Mouse (Mus musculus): ENCODE data around the gene Prr5.

The Prr5 gene

DNA sequence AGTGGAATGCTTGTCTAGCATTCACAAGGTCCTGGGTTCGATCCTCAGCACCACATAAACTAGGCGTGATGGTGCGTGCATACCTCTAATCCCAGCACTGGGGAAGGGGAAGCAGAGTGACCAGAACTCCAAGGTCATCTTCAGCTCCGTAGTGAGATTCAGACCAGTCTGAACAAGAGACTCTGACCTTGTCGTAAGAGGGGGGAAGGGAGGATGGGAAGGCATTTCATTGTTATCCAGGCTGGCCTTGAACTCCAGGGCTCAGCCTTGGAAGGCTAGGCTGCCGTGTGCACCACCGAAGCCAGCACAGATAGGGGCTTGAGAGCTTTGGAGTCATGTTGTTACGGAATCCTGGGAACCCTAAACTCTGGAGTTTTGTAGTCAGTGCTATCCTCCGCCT, 3.8 kb upstream of the Prr5 start:
- H3K36me3 ChIP-seq (ENCODE audit: control insufficient read depth, insufficient read depth, low read length, poor library complexity, severe bottlenecking): no peaks in the 10 kb centered on the region
- no peak for DNase-seq (ENCODE audit: low read depth, low spot score)
- H3K27me3 ChIP-seq (ENCODE audit: control insufficient read depth, insufficient read depth, low read length, poor library complexity, severe bottlenecking): no peaks in the 10 kb centered on the region; the same call in 1 of the 2 replicates

DNA sequence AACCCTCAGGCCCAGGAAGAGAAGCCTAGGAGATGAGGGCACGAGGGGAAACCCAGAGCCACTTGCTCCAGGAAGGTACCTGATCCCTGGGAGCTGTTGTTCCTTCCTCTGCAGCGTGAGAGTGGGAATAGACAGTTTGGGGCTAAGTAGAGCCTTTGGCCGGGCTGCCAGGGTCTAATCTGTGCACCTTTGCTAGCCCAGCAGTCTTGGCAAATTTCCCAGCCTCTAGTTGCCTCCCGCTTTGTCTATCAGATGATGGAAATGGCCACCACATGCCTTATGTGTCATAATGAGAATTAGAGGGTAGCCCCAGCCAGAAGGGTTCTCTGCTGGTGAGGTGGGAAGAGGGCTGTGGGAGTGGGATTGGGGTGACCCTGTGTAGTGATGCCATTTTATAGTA, 3.4 kb upstream of the Prr5 start:
- H3K36me3 ChIP-seq (ENCODE audit: control insufficient read depth, insufficient read depth, low read length, poor library complexity, severe bottlenecking): no peaks in the 10 kb centered on the region
- no peak for DNase-seq (ENCODE audit: low read depth, low spot score)

DNA sequence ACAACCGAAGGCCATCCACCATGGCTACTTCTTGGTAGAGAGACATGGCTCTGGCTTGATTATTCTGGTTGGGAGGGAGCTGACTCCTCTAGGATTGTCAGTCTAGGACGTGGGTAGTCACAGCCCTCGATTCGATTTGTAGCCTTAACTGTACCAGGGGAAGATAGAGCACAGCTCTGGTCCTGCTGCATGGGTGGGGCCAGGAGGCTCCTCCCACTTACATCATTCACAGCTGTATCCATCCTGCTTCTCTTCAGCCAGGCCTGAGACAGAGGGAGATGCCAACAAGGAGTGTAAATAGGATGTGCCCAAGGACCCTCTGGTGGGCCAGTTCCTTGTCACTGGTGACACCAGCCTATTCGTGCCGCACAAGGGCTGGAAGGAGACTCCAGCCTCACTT, 1.8 kb upstream of the Prr5 start:
- no peaks in the 10 kb centered on the region; the same call in 1 of the 2 replicates for H3K27me3 ChIP-seq (ENCODE audit: control insufficient read depth, insufficient read depth, low read length, poor library complexity, severe bottlenecking)
- H3K36me3 ChIP-seq (ENCODE audit: control insufficient read depth, insufficient read depth, low read length, poor library complexity, severe bottlenecking): no peaks in the 10 kb centered on the region
- no peak for DNase-seq (ENCODE audit: low read depth, low spot score)

More for the DNA sequence above, 3.4 kb upstream of the Prr5 start:
- H3K27me3 ChIP-seq (ENCODE audit: control insufficient read depth, insufficient read depth, low read length, poor library complexity, severe bottlenecking): no peaks in the 10 kb centered on the region; the same call in 1 of the 2 replicates

DNA sequence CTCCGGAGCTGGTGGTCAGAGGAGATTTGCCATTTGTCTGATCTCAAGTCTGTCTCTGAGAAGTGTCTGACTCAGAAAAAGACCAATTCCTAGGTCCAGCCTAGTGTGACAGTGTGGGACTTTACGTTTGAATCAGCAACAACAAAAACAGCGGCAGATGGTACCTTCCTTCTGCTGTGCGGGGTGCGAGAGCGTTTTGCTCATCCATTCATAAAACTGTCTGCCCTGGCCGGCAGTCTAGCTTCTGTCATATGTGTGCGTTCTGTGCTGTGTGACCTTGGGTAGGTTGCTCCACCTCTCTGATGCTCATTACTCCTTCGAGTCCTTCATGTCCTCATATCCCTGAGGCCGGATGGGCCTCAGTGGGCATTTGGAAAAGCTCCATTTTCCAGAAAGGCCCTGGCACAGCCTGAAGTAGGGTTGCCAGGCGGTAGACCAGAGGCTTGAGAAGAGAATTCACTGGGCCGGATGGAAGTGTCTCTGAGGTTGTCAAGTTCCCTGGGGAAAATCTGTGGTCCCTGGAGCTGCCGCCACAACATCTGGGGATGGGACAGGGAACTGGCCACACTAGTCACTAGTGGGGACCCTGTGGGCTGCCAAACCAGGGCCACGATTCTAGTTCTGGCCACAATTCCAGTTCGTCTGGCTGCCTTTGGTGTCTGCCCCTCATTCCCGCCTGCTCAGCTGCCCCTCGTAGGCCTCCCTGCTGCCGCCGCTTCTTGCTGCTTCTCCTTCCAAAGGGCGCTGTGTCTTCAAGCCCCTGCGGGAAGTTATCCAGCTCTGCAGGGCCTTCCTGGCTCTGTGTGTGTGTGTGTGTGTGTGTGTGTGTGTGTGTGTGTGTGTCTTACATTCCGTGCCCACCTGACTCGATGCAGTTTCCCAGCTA, 594 bp downstream of the Prr5 start:
- Histone ChIP-seq H3K27me3 (ENCODE audit: control insufficient read depth, insufficient read depth, low read length, poor library complexity, severe bottlenecking) (no peaks in the 10 kb centered on the region), H3K36me3 (ENCODE audit: control insufficient read depth, insufficient read depth, low read length, poor library complexity, severe bottlenecking) (no peaks in the 10 kb centered on the region)
- no peak for DNase-seq (ENCODE audit: low read depth, low spot score)

DNA sequence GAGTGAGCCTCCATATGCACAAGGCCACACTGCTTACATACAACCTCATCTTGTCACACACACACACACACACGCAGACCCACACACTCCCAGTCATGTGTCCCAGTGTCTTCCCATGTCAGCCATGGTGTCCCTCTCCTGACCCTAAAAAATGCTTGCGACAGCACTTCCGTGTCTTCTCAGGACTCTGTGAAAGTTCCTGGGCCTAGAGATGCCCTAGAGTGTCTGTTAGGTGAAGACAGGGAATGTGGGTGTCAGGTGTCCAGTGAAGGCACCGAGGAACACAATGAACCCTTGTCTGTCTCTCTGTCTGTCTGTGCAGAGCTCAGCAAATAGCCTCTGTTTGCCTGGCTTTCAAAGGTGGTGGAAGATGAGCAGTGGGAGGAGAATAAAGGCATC, 1.2 kb downstream of the Prr5 start:
- no peak for DNase-seq (ENCODE audit: low read depth, low spot score)
- Histone ChIP-seq H3K36me3 (ENCODE audit: control insufficient read depth, insufficient read depth, low read length, poor library complexity, severe bottlenecking) (no peaks in the 10 kb centered on the region), H3K27me3 (ENCODE audit: control insufficient read depth, insufficient read depth, low read length, poor library complexity, severe bottlenecking) (no peaks in the 10 kb centered on the region)

DNA sequence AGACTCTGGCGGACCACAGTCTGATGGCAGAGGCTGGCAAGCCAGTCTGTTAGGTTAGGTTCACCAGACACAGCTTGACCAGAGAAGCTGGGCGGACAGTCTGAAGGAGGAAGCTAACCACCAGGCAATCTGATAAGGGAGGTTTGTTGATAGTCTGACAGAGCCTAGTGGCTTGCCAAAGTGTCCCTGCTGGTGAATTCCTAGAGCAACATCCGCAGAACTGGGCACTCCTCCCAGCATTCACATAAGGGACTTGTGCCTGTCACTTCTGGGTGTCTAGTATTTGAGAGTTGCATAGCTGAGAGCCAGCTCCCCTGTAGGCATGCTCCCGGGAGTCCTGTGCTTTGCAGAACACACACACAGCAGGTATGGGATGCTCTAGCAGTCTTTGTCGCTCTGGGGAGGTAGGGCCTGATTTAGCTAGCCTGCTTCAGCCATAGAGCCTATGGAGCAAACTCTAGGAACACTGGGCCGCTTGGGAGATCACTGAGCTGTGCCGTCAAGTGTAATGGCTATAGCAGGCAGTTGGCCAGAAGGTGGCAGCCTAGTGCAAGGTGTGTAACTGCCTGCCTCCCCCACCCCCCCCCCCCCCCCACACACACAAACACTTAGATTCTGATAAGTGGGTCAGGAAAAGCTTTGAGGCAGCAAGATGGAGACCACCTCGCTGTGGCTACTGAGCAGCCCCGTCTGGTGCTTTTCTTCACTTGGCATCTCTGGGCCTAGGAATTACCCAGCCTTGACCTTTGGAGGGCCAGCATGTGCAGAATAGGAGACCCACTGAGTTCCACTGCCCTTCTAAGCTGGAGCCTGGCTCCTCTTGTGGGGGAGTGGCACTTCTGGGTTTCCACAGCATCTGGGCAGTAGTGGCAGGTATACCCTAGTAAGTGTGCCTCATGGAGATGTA, 2.2 kb downstream of the Prr5 start:
- peak; percentile 86 for DNase-seq (ENCODE audit: low read depth, low spot score)
- no peaks in the 10 kb centered on the region for H3K27me3 ChIP-seq (ENCODE audit: control insufficient read depth, insufficient read depth, low read length, poor library complexity, severe bottlenecking)
- H3K36me3 ChIP-seq (ENCODE audit: control insufficient read depth, insufficient read depth, low read length, poor library complexity, severe bottlenecking): no peaks in the 10 kb centered on the region

DNA sequence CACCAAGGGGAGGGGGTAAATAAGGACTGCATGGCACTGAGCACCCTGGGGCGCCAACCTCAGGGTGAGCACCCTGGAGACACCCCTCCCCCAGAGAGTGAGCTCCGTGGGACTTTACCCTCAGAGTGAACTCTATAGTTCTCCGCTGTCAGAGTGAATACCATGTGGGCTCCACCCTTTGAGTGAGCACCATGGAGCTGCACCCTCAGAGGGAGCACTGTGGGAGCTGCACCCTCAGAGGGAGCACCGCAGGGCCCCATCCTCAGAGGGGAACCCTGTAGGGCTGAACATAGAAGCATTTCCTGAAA, 2.8 kb downstream of the Prr5 start:
- Histone ChIP-seq H3K36me3 (ENCODE audit: control insufficient read depth, insufficient read depth, low read length, poor library complexity, severe bottlenecking) (no peaks in the 10 kb centered on the region), H3K27me3 (ENCODE audit: control insufficient read depth, insufficient read depth, low read length, poor library complexity, severe bottlenecking) (no peaks in the 10 kb centered on the region)
- DNase-seq (ENCODE audit: low read depth, low spot score): no peak

DNA sequence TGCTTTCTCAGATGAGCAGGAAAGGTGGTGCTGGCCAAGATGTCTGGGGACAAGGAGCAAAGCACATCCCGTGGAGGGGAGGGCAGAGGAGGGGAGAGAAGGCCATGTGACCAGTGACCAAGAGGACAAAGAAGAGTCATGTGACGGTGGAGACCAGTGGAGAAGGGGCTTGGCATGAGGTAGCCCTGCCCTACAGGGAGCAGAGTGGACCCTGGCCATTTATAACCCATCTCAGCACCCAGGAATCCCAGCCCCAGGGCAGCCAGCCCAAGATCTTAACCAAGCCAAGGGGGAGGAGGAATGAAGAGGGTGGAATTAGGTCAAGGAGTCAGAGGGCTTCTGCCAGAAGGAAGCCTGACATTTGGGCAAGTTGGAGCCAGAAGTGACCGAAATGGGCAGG, 3.2 kb downstream of the Prr5 start:
- no peak for DNase-seq (ENCODE audit: low read depth, low spot score)
- Histone ChIP-seq H3K36me3 (ENCODE audit: control insufficient read depth, insufficient read depth, low read length, poor library complexity, severe bottlenecking) (no peaks in the 10 kb centered on the region), H3K27me3 (ENCODE audit: control insufficient read depth, insufficient read depth, low read length, poor library complexity, severe bottlenecking) (no peaks in the 10 kb centered on the region)

DNA sequence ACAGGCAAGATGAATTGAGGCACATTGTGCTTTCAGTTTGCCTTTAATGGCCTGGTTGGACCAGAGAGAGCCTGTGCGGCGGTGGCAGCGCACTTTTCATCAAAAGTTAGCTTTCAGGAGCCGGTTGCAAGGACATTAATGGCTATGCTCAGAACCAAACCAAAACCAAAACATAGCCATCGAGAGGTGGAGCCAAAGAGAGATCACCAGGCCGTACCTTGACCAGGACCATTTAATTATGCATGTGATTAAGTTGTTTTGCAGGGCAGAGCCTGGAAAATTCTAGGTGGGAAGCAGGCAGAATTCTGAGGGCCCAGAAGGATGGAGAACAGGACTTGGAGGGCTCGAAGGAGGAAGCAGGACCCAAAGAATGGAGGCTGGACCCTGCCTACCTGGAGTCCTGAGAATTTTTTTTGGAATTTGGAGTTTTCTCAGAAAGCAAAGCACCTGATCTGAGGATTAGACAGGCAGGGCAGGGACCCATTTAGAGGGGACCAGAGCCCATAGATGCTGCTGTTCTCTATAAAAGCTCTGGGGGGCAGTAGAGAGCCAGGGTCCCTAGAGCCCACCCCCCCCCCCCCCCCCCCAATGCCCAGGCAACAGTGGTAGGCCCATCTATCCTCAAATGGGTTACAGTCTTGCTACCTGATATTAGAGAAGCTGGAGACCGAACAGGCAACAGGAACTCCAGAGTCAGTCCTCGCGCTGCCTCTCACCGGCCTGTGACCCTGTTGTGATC, 5.1 kb downstream of the Prr5 start:
- no peaks in the 10 kb centered on the region for H3K36me3 ChIP-seq (ENCODE audit: control insufficient read depth, insufficient read depth, low read length, poor library complexity, severe bottlenecking)
- no peaks in the 10 kb centered on the region for H3K27me3 ChIP-seq (ENCODE audit: control insufficient read depth, insufficient read depth, low read length, poor library complexity, severe bottlenecking)
- peak; percentile 59 for DNase-seq (ENCODE audit: low read depth, low spot score)

DNA sequence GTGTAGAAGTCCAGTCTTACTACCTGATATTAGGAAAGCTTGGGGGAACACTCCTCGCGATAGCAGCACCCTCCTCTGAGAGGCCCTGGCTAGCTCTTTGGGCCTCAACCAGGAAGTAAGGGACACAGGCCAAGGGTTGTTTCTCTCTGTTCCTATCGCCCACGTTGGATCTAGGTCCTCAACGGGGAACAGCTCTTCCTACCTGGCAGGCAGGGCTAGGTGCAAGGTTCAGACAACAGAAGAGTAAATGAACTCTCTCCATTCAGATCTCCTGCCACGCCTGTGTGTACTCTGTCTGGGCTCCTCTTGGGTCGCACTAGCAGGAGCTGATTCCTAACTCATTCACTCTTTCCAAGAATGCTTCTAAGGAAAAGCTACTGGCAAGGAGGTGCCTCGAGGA, 5.9 kb downstream of the Prr5 start:
- Histone ChIP-seq H3K27me3 (ENCODE audit: control insufficient read depth, insufficient read depth, low read length, poor library complexity, severe bottlenecking) (no peaks in the 10 kb centered on the region), H3K36me3 (ENCODE audit: control insufficient read depth, insufficient read depth, low read length, poor library complexity, severe bottlenecking) (no peaks in the 10 kb centered on the region)
- no peak for DNase-seq (ENCODE audit: low read depth, low spot score)

DNA sequence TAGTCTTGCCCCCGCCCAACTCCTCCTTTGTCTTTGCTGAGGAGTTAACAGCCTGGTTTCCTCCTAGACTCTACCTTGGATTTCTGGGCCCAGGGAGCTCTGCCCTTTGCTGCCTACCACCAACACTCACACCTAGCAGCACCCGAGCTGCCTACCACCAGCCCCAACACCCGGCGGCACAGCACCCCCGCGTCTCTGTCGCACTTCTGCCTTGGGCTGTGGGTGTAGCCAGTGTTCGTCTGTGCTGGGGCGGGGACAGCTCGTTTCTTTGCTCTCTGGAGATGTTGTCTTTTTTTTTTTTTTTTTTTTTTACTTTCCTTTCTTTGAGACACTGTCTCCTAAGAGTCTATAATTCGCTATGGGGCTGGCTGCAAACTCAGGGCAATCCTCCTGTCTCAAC, 8.5 kb downstream of the Prr5 start:
- no peaks in the 10 kb centered on the region for H3K36me3 ChIP-seq (ENCODE audit: control insufficient read depth, insufficient read depth, low read length, poor library complexity, severe bottlenecking)
- DNase-seq (ENCODE audit: low read depth, low spot score): peak; percentile 41

DNA sequence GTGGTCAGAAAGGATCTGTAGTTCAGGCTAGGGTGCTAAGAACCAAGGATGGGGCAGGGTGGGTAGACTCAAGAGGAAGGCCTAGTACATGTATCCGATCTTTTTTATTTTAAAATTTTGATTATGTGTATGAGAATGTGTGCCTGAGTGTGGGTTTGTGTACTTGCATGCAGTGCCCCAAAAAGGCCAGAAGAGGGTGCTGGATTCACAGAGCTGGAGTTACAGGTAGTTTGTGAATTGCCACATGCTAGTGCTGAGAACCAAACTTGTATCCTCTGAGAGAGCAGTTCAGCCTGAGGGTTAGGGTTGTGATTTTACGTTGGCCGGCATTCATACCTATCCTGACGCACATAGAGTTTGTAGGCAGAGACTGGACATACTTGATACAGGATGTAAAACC, 9.7 kb downstream of the Prr5 start:
- peak; percentile 74 for DNase-seq (ENCODE audit: low read depth, low spot score)
- Histone ChIP-seq H3K27me3 (ENCODE audit: control insufficient read depth, insufficient read depth, low read length, poor library complexity, severe bottlenecking) (no peaks in the 10 kb centered on the region), H3K36me3 (ENCODE audit: control insufficient read depth, insufficient read depth, low read length, poor library complexity, severe bottlenecking) (no peaks in the 10 kb centered on the region)

More for the DNA sequence above, 8.5 kb downstream of the Prr5 start:
- no peaks in the 10 kb centered on the region for H3K27me3 ChIP-seq (ENCODE audit: control insufficient read depth, insufficient read depth, low read length, poor library complexity, severe bottlenecking)

DNA sequence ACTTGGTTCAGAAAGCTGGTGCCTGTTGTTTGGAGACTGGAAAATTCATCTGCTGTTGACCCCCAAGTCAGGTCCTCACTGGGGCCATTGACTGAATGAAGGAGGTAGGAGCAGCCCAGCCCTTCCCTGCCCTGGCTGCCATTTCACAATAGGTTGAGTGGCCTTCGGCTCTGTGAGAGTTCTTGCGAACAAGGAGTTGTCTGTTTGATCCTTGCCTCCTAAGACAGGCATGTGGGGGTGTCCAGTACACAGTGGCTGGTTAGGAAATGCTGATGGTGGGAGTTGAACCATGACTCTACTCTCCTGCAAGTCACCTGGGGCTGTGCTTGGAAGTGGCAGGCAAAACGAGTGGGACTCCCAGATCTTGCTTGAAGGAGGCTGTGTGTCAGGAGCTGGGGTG, 10.4 kb downstream of the Prr5 start:
- DNase-seq (ENCODE audit: low read depth, low spot score): no peak
- Histone ChIP-seq H3K36me3 (ENCODE audit: control insufficient read depth, insufficient read depth, low read length, poor library complexity, severe bottlenecking) (no peaks in the 10 kb centered on the region), H3K27me3 (ENCODE audit: control insufficient read depth, insufficient read depth, low read length, poor library complexity, severe bottlenecking) (no peaks in the 10 kb centered on the region)

DNA sequence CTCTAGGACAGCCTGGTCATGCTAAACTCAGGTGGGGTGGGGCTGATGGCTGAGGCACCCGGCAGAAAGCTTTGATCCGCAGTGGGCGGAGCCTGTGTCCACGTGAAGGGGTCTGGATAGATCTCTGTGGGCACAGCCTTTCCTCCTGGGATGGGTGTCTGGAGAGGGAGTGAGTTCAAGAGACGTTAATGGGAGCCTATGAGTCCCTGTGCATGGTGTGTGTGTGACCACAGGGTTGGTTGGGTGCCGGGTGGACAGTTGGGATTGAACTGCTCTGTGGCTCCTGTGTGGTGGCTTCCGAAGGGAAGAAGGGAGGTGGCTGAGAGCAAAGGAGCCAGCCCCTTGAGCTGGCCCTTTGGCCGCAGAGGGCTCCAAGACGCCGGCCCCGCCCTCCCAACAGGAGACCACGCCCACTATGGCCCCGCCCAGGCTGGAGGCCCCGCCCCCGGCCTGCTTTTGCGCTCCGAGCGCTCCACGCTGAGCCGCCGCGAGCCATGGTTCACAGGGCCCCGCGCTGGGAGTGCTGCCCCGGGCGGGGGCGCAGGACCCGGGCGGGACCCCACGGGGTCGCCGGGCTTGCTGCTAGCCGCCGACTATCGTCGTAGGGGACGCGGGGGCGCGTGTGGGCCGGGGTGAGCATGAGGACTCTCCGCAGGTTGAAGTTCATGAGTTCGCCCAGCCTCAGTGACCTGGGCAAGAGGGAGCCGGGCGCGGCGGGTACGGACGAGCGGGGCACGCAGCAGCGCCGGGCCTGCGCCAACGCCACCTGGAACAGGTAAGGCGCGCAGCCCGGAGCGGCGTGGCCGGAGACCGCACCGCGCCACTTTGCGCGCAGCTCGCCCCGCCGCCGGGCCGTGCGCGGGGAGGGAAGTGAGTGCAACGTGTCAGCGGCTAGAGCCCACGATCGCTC, 11.4 kb downstream of the Prr5 start:
- no peaks in the 10 kb centered on the region for H3K36me3 ChIP-seq (ENCODE audit: control insufficient read depth, insufficient read depth, low read length, poor library complexity, severe bottlenecking)
- DNase-seq (ENCODE audit: low read depth, low spot score): peak; percentile 88
- no peaks in the 10 kb centered on the region for H3K27me3 ChIP-seq (ENCODE audit: control insufficient read depth, insufficient read depth, low read length, poor library complexity, severe bottlenecking)

Data from splenic B cell, adult 2 months (primary cell).